Mouse (Mus musculus) layer of hippocampus, postnatal 10 days (tissue): ENCODE data around the gene Pkn3. TPM values are rescaled to one million over a fixed set of nuclear protein-coding genes. Genes with fewer than 3 reads are reported as not detected.
A peak's percentile ranks its signal among the peaks of the same experiment; 100 is the strongest.
"Not testable (repeated sequence)": the region's sequence is repeated elsewhere in the genome, so short reads cannot be mapped to it uniquely, and the experiment has no call there.

ENCODE experiments used
- DNase-seq, 2 experiments: peaks; one replicate each; pipeline ENCODE4 v3.0.0; 2021; ENCODE audit warnings: low spot score in 2 of 2
- total RNA-seq, 2 experiments: library from RNA; stranded (reverse); gene quantifications; 2 replicates each; pipeline ENCODE4 v1.2.3; 2021

Pkn3 gene
- total RNA-seq, 2 experiments from 2014 or later, result 1.8 to 2.2 TPM

DNA sequence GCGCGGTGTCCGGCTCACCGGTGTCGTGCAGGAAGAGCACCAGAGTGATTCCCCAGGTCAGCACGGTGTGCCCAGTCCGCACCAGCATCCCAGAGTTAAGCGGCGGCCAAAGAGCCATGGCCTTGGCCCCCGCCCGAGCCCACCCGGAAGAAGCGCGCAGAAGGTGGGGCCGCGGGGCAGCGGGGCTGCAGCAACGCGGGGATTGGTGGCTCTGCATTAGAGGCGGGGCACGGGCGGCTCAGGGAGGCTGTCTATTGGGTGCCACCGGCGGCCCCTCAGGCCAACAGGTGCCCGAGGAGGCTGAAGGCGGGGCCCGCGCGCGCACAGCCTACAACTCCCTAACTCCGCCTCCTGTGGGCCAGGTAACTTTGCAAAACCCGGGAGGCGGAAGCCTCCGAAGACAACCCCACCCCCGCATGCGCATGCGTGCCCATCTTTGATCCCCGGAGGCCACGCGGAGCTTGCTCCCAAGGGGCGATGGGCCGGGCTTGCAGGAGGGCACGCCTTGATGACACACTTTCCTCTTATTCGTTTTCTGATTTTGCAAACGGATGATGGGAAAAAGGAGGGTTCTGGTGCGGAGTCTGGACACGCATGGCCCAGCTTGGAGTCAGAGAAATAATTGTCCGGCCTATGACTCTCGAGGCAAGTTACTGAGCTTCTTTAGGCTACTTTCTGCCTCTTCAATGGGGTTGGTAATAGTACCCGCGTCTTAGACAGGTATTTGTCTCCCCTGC lies 16.2 kb downstream of the Pkn3 start, which contains the start of gene Zdhhc12:
TSS of gene Zdhhc12 (minus strand) at position 178 of the 737 bp plus-strand sequence.
- peak; percentile 85 to 92 for DNase-seq

DNA sequence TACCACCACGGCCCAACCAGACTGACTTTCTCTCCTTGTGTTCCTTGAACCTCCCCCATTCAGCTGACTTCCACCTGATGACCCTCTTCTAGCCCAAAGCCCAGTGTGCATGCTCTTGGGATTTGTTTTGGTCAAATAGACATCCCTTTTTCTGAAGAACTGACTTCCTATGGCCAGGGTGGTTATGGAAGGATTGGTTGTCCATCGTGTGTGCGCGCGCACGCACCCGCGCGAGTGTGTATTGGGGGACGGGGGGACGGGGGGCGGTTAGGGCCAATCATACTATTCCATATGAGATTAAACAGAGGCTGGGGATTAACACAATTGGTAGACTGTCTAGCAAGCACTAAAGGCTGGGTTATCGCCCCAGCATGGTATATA lies 16.7 kb downstream of the Pkn3 start:
- DNase-seq, result peak in 1 of 2 experiments; percentile 40

DNA sequence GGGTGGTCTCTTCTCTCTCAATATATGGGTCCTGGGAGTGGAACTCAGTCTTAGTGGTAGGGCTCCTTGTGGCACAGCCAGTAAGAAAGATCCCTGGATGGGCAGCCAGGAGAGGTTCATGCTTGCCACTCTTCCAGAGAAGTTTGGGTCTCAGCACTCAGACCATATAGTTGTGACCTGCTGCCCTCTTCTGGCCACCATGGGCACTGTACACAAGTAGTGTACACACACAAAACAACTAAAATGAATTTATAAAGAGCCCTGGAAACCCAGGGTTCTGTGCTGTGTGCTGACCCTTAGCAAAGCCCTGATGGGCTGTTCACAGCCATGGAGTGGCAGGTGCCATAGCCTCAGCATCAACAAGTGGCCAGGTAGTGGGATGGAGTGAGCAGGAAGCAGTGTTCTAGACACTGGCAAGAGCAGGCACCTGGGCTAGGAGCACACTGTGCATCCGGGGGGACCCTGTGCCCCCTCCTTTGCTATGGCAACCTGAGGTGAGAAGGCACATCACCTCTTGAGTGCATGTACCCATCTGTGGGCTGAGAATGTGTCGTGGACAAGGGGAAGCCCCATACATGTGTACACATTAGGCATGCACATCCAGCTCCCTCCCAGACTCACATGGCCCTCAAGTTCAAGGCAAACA lies 18.5 kb downstream of the Pkn3 start:
- peak; percentile 38 to 61 for DNase-seq

DNA sequence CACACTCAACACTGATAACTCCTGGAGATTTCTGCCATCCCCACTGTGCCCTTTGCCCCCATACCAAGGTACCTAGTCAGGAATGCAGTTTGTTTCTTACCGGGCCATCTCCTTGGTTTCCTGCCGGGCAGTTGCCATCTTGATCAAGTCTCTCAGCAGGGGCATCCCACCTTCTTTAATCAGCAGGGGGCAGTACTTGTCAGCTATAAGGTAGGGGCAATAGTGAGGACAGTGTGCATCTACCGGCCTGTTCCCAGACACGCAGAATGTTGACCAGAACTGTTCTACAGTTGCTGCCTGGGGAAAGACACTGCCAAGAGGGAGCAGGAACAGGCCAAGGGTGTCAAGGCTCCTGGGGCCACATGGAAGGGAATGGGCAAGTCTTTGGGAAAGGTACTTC lies 22.7 kb downstream of the Pkn3 start:
- DNase-seq, result no peak

DNA sequence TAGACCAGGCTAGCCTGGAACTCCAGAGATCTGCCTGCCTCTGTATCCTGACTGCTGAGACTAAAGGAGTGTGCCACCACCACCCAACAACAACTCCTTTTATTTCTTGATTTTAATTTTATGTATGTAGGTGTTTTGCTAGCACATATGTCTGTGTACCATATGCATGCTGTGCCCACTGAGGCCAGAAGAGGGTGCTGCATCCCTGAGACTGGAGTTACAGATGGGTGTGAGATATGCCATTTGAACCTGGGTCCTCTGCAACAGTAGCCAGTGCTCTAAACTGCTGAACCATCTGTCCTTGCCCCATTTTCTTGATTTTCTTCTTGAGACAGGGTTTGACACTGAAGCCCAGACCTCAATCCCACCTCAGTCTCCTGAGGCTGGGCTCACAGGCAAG lies 28.9 kb downstream of the Pkn3 start:
- peak; percentile 52 to 56 for DNase-seq

DNA sequence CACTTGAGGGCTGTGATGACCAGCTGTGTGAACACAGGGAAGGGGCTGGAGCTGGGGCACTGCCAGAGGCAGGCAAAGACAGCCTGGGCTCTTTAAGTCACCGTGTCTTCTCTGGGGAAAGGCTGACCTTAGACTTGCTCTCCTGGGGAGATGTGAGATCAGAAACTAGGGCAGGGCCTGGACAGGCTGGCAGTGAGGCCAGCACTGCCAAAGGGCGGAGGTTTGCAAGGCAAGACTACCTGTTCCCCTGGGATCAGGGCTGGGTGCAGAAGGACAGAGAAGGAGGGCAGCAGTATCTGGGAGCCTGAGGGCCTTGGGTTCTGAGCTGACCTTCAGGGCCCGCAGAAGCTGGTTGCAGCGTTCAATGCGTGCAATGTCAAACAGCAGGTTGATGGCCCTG lies 30.2 kb downstream of the Pkn3 start:
- no peak for DNase-seq

DNA sequence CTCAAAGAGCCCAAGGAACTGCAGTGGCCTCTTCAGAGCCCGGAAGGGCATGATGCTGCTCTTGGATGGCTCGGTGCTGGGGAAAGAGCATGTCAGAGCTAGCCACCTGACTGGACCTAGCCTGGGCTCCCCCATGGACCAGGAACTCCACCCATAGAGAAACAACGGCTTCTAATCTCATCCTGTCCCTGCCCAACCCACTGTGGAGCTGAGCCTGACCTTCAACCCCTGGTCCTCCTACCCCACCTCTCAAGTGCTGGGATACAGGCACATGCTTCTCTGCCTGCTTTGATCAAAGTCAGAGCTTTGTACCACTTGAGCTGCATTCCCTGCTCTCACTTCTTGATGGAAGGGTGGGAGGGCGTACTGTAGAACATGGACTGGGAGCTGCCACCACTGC lies 30.8 kb downstream of the Pkn3 start:
- DNase-seq, result no peak

DNA sequence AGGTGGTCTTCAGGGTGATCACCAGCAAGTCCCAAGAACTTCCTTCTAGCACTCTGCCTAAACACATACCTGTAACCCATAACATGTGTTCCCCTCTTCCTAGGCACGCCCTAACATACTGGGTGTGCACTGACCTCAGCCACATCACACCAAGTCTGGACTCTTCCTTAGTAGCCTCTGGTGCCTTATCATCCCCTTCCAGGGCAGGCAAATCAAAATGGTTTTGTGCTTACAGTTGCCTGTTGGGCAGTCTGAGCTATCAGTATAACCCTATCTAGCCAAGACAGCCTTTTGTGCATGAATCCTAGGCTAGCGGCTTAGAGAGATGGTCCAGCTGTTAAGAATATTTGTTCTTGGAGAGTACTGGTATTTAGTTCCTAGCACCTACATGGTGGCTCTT lies 34.0 kb downstream of the Pkn3 start:
- DNase-seq, result no peak

DNA sequence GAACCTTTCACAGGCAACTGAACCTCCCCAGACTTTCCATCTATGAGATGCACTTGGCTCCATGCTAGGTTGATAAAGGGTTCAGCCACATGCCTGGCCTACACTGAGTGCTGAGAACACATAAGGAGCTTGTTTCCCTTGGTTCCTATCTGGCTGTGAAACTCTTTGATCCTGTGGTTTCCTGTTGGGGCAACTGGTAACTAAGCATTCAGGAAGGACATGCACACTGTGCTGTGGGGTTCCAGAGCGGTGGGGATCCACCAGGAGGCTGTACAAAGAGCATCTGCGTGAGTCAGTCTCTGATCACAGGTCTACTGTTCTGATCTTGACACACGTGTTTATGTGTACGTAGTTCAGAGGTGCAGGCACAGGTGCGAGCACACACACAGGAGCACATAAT lies 35.1 kb downstream of the Pkn3 start:
- no peak for DNase-seq

DNA sequence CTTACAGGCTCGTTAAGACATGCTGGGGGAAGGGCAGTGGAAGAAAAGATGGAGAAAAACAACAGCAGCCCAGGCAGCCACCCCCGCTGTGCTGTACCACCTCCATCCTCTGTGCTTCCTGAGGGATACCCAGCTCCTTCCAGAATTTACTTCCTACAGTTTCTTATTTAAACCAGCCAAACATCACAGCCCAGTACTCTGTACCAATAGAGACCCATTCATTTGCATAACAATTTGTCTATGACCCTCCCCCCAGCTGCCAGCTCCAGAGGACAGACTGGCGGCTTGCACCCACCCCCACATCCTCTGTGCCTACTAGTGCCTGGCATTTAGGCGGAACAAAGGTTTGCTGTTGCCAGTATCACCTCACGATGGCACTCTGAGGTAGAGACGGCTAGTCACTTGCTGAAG lies 42.2 kb downstream of the Pkn3 start:
- DNase-seq, result peak; percentile 62 to 63

DNA sequence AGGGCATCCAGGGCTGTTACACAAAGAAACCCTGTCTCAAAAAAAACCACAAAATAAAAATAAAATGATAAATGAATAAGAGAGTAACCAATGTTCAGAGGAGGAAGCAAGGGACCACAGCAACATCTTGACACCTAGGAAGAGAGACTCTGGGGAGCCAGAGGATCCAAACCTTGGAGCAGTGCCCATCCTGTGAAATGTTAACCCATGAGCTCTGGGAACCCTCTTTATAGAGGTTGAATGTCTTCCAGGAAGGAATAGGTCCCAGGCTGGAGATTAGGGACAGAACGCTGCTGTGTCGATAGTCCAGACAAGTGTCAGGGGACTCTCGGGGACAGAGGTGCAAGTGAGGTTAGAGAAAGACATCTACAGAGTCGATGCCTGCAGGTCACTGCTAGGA lies 42.8 kb downstream of the Pkn3 start:
- no peak for DNase-seq

DNA sequence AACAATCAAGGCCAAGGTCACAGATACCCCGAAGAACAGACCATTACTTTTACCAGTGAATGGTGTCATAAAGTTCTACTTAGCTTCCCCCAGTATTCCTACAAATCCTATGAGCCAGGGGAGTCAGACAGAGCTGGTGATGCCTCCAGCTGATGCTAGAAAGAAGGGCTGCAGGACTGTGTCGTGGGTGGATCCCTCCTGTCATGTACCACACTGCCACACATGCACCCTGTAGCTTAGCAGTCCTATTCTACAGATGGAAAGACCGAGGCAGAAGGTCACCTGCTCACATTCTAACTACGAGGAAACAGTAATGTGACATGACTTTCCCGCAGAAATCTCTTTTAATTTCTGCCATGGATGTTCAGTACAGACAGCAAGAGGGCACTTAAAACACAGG lies 45.3 kb downstream of the Pkn3 start:
- no peak for DNase-seq

DNA sequence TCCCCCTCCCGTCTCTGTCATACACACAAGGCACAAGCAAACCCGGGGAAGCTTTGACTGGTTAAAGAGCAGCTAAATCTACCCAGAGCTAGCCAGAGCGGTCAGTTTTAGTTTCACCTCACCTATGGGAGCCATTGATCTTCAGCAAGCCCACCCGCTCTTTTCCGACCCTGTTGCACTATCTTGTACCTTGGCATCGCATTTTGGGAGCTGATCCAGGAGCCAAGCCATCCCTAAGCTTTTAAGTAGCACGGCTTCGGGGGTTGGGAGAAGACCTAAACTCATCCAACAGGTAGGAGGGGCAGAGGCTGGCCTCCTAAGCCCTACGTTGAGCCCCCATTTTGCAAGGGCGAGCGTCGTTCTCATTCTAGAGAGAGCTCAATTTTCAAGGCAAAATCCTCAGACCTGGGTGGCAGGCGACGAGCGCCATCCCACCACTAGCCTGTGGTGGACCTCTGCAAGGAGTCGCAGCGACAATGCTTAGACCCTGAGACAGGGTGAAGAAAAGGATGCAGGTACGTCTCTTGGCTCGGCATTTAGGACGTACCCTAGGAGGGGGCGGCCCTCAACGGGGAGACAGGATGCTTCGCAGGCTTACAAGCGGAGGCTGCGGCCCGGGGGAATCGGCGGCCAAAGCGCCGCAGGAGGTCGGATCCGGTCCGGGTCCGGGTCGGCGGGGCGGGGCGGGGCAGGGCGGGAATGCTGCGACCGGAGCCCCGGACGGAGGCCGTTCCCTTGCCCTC lies 46.4 kb downstream of the Pkn3 start:
- DNase-seq, result peak in 1 of 2 experiments; percentile 41

DNA sequence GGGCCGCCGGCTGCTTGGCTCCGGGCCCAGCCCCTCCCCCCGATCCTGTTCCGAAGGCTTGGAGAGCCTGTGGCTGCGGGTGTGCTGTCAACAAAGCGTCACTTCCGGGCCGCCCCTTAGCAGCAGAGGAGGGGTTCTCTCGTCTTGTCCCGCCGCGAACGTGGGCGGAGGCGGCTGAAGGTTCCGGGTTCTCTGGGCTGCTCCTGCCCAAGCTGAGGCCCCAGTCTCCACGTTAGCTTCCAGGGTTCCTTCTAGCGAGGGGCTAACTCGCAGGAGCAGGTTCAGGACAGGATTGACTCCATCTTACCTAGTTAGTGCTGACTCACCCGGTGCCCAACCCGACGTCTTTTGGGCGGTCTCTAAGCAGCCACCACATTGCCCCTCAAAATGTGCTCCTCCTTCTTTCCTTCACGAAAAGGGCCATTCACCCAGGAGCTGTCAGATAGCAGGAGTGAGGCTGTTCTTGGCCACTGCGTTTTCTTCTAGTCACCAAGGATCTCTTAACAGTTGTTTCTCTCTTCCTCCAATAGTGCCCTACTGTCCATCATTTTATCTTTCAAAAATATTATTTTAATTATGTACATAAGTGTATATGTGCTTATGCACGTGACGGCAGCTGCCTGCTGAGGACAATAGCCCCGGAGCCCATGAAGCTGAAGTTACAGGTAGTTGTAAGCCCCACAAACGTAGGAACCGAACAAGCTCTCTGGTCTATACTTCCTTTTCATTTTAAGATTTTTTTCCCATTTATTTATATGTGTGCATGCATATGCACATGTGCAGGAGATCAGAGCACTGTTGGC lies 47.2 kb downstream of the Pkn3 start, which contains the start of gene Zer1:
TSS of gene Zer1 (minus strand) at position 114 of the 803 bp plus-strand sequence.
- DNase-seq, result peak; percentile 95 to 96

DNA sequence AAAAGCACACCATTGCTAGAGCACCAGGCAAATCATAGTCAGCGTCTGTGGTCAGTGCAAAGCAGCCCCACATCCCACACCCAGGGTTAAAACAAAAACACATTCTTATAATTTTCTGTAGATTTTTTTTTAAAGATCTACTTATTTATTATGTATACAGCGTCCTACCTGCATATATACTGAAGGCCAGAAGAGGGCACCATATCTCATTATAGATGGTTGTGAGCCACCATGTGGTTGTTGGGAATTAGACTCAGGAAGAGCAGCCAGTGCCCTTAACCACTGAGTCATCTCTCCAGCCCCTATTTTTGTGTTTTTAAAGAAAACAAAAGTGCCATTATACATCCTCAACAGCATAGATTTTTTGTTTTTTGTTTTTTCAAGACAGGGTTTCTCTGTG lies 51.3 kb downstream of the Pkn3 start:
- no peak for DNase-seq

DNA sequence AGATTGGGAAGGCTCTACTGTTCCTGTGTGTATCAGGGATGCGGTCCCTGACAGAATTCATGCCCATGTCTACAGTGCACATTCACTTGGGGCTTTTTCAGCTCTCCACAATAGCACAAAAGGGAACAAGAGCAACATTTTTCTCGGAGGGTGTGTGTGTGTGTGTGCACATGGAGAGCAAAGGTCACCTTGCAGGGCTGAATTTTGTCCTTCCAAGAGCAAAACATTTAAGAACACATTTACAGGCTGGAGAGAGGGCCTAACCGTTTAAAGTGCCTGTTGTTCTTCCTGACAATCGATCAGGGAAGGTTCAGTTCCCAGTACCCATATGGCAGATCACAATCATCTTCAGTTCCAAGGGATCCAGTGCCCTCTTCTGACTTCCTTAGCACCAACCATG lies 52.7 kb downstream of the Pkn3 start:
- no peak for DNase-seq

DNA sequence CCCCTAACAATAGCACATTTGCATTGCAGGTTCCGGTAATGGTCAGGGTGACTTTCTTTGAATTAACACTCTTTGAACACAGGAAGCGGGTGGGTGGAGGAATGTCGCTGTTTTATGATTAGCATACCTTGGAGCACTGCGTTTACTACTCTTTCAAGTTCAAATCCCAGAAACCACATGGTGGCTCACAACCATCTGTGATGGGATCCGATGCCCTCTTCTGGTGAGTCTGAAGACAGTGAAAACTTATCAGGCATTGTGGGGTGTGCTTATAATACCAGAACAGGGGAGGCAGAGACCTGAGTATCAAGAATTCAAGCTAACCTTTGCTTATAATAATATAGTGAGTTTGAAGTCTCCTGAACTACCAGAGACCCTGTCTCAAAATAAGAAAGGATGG lies 53.8 kb downstream of the Pkn3 start:
- not testable (repeated sequence) for DNase-seq

DNA sequence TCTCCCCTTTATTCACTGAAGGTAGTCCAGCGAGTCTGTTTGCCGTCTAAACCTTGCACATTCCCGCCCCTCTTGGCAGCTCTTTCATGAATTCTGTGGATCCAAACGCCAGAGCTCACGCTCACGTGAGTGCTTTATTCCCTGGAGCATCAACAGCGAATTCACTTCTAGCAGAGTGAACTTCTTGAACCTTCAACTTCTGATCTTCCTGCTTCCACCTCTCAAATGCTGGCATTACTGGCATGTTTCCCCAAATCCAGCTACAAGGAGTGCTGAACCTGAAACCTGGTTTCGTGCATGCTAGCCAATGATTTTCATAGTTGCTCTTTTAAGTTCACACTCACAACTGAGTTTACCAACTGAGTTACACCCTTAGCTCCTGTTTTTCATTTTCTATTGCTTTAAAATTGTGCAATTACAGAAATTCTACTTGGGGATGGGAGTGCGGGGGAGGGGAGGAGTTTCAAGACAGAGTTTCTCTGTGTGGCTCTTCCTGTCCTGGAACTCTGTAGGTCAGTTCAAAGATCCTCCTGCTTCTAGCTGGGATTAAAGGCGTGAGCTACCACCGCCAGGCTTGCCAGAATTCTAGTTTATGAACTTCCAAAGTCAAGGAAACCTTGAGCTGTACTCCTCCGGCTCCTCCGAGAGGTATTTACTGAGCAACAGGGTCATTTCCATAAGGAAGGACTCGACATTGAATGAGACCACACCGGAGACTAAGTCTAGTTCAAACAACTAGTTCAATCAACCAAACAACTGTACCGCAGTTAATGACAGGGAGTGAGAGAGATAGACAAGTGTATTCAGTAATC lies 55.5 kb downstream of the Pkn3 start:
- no peak for DNase-seq

DNA sequence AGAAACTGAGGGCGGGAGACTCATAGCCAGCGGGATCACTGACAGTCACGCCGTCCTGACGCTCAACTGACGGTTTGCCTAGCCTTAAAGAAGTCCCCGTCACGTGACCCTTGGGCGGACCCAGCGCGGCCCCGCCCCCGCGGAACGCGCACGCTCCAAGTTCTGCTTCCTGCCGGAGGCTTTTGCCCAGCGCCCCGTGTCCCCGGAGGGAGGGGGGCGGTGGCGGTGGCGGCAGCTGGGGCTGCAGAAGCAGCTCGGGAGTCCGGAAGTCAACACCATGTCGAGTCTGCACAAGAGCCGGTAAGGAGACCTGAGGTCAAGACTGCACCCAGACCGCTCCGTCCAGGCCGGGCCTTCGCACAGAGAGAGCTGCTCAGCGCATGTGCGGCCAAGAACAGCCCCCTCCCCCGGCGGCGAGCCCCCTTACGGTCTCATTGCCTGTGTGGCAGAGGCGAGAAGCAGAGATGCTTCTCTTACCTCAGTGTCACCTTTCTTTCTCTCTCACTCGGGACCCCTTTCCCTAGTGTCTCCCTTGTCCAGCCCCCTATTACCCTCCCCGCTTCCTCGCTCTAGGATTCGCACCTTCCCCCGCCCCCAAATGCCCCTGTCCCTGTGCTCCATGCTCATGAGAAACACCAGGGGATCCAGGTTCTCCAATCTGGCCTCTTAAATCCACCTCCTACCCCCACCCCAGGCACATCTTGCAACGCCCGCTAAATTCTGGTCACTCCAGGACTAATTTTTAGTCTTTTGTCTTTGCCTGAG lies 56.3 kb downstream of the Pkn3 start, which contains the start of gene Tbc1d13:
TSS of gene Tbc1d13 (plus strand) at position 134 of the 765 bp plus-strand sequence.
- peak; percentile 98 for DNase-seq

DNA sequence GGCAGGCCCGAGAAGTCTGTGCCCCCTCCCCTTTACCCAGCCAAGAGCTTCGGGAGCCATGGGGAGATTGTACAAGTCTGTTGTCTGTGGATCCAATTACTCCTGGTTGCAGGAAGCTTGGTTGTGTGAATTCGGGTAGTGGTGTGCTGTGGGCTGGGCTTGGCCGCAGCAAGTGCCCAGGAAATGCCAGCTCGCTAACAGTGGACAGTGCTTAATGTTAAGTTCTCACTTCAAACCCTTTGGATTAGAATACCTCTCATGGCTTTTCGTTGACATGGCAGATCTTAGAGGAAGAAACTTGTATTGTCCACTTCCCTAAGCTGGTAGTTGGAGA lies 56.9 kb downstream of the Pkn3 start:
- no peak for DNase-seq
